ENCODE assay signal across 14 mouse cellular contexts in the genomic region with DNA sequence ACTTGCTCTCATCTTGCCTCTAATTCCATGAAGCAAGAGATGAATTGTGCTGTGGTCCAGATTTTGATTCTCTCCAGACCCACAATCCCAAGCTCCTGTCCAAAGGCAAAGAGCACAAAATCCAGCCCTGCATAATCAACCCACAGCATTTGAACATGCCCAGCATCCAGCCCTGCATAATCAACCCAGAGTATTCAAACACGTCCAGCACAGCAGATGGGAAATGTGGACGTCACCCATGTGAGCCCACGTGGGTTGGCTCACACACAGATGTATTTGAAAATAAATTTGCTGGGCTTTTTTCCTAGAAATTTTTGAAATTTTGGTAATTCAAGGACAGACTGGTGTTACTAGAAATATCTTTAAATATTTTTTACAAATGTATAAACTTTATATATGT. TPM values are rescaled to one million over a fixed set of nuclear protein-coding genes. Genes with fewer than 3 reads are reported as not detected.
A peak's percentile ranks its signal among the peaks of the same experiment; 100 is the strongest.
DNase-seq lines count a peak whose midpoint lies in the region; ATAC-seq and TF ChIP-seq lines count a peak whose summit lies in the region.
"Had no signal": no experiment of that assay in that cellular context is flagged by ENCODE, and none has a peak within 500 bp of the region (broad histone marks: within the 10 kb centered on the region; RNA-seq: fewer than 3 reads in every experiment).

No protein-coding gene starts in this region.

- ATAC-seq in hindbrain, postnatal 0 days: peak; percentile 71; the same call in 1 of the 2 replicates
- ATAC-seq in hindbrain, embryonic 13.5 days (ENCODE audit: low FRiP score): no peak

- no peak overlapping the region for H3K4me2 ChIP-seq in hindbrain, postnatal 0 days (ENCODE audit: low read depth, low read length)
- H3K4me2 ChIP-seq in hindbrain, embryonic 13.5 days: no peak overlapping the region

- H3K4me3 ChIP-seq in hindbrain, postnatal 0 days (ENCODE audit: low read length): no peak overlapping the region
- H3K4me3 ChIP-seq in hindbrain, embryonic 13.5 days: no peak overlapping the region

- H3K36me3 ChIP-seq in hindbrain, postnatal 0 days (ENCODE audit: insufficient read depth, low read length): no peaks in the 10 kb centered on the region
- no peaks in the 10 kb centered on the region for H3K36me3 ChIP-seq in hindbrain, embryonic 13.5 days

- no peaks in the 10 kb centered on the region for H3K27me3 ChIP-seq in hindbrain, postnatal 0 days (ENCODE audit: insufficient read depth, low read length)
- no peaks in the 10 kb centered on the region for H3K27me3 ChIP-seq in hindbrain, embryonic 13.5 days

- H3K27ac ChIP-seq in hindbrain, postnatal 0 days: no peak overlapping the region
- H3K27ac ChIP-seq in hindbrain, embryonic 13.5 days: no peak overlapping the region

- H3K4me1 ChIP-seq in hindbrain, postnatal 0 days (ENCODE audit: insufficient read depth, low read length): no peaks in the 10 kb centered on the region
- H3K4me1 ChIP-seq in hindbrain, embryonic 13.5 days (replicated peaks): no peaks in the 10 kb centered on the region

- peak; percentile 56 for DNase-seq in hindbrain, postnatal 0 days (ENCODE audit: low spot score)
- peak; percentile 16 to 42 for DNase-seq in frontal cortex, postnatal 10 days (ENCODE audit: low spot score in 2 of 2)
- peak; percentile 38 for DNase-seq in layer of hippocampus, adult 9-10 months (ENCODE audit: low spot score)
- DNase-seq in right cerebral cortex, adult 18-20 months: peak; percentile 19
- no peak for DNase-seq in ovary, postnatal 36 days (ENCODE audit: low spot score)
- no peak for DNase-seq in cerebellum, adult 11-12 months
- no peak for DNase-seq in spleen, adult 12 weeks (ENCODE audit: low spot score)
- DNase-seq: heart, postnatal 4 days; kidney, adult 2 months had no signal

- no peaks in the 10 kb centered on the region for H3K9me3 ChIP-seq in hindbrain, postnatal 0 days (ENCODE audit: low read length)
- no peaks in the 10 kb centered on the region for H3K9me3 ChIP-seq in hindbrain, embryonic 13.5 days

- 39% methylated on average over 3 of the region's 3 CpGs for WGBS in hindbrain, postnatal 0 days
- 48% methylated on average over 3 of the region's 3 CpGs for WGBS in hindbrain, embryonic 13.5 days

- no peak overlapping the region for H3K9ac ChIP-seq in hindbrain, postnatal 0 days (replicated peaks; ENCODE audit: low read length)
- no peak overlapping the region for H3K9ac ChIP-seq in hindbrain, embryonic 13.5 days

- TF ChIP-seq CTCF in hindbrain, postnatal 0 days (IDR thresholded peaks at IDR 0.05; ENCODE audit: low read depth): no peak

RNA-seq across cellular contexts. Expression of gene Olfr317, which starts 5.6 kb away (rescaled TPM):
- 1.7 and 2.3 TPM in 2 replicates for total RNA-seq in hindbrain, postnatal 0 days (2014; rRNA removed)
- polyA plus RNA-seq in hindbrain, postnatal 0 days (2015; fragmentation: Nextera tagmentation; extraction: Ambion mirVana): 0.08 and 0.18 TPM in 2 replicates
- polyA plus RNA-seq in hindbrain, embryonic 13.5 days (2015; fragmentation: Nextera tagmentation; extraction: Ambion mirVana): 0.14 and 0.23 TPM in 2 replicates
- total RNA-seq: granulocyte monocyte progenitor cell, adult 5-6 weeks; heart, postnatal 4 days had no signal
- polyA plus RNA-seq: kidney, adult 2 months; liver, embryonic 16.5 days; urinary bladder, adult 2 months had no signal

RNA-seq across cellular contexts. Expression of gene Olfr318, which starts 9.6 kb away (rescaled TPM):
- total RNA-seq in hindbrain, postnatal 0 days (2014; rRNA removed): not detected in 2 replicates
- not detected in 2 replicates for polyA plus RNA-seq in hindbrain, postnatal 0 days (2015; fragmentation: Nextera tagmentation; extraction: Ambion mirVana)
- polyA plus RNA-seq in hindbrain, embryonic 13.5 days (2015; fragmentation: Nextera tagmentation; extraction: Ambion mirVana): not detected in 2 replicates
- total RNA-seq: granulocyte monocyte progenitor cell, adult 5-6 weeks; heart, postnatal 4 days; left cerebral cortex, postnatal 10 days had no signal
- polyA plus RNA-seq: kidney, adult 2 months; liver, embryonic 16.5 days; urinary bladder, adult 2 months had no signal

RNA-seq across cellular contexts. Expression of gene Olfr316, which starts 19.2 kb away (rescaled TPM):
- total RNA-seq in hindbrain, postnatal 0 days (2014; rRNA removed): not detected in 2 replicates
- polyA plus RNA-seq in hindbrain, postnatal 0 days (2015; fragmentation: Nextera tagmentation; extraction: Ambion mirVana): not detected in 2 replicates
- polyA plus RNA-seq in hindbrain, embryonic 13.5 days (2015; fragmentation: Nextera tagmentation; extraction: Ambion mirVana): not detected in 2 replicates
- total RNA-seq: granulocyte monocyte progenitor cell, adult 5-6 weeks; heart, postnatal 4 days had no signal
- polyA plus RNA-seq: kidney, adult 2 months; liver, embryonic 16.5 days; urinary bladder, adult 2 months had no signal

RNA-seq across cellular contexts. Expression of gene Olfr319, which starts 34.4 kb away (rescaled TPM):
- not detected in 2 replicates for total RNA-seq in hindbrain, postnatal 0 days (2014; rRNA removed)
- not detected in 2 replicates for polyA plus RNA-seq in hindbrain, postnatal 0 days (2015; fragmentation: Nextera tagmentation; extraction: Ambion mirVana)
- polyA plus RNA-seq in hindbrain, embryonic 13.5 days (2015; fragmentation: Nextera tagmentation; extraction: Ambion mirVana): not detected in 2 replicates
- total RNA-seq: granulocyte monocyte progenitor cell, adult 5-6 weeks; heart, postnatal 4 days; left cerebral cortex, postnatal 10 days had no signal
- polyA plus RNA-seq: kidney, adult 2 months; liver, embryonic 16.5 days; urinary bladder, adult 2 months had no signal

RNA-seq across cellular contexts. Expression of gene Olfr315, which starts 39.6 kb away (rescaled TPM):
- total RNA-seq in hindbrain, postnatal 0 days (2014; rRNA removed): not detected in 2 replicates
- not detected in 2 replicates for polyA plus RNA-seq in hindbrain, postnatal 0 days (2015; fragmentation: Nextera tagmentation; extraction: Ambion mirVana)
- polyA plus RNA-seq in hindbrain, embryonic 13.5 days (2015; fragmentation: Nextera tagmentation; extraction: Ambion mirVana): not detected in 2 replicates
- total RNA-seq: granulocyte monocyte progenitor cell, adult 5-6 weeks; heart, postnatal 4 days; left cerebral cortex, postnatal 10 days had no signal
- polyA plus RNA-seq: kidney, adult 2 months; liver, embryonic 16.5 days; urinary bladder, adult 2 months had no signal

Comparison
In these comparisons a context has a peak if more than half of its experiments do, and no peak if none do; other contexts are left out.
1. DNase-seq: peak in hindbrain, postnatal 0 days (single experiment), frontal cortex, postnatal 10 days (2 of 2), layer of hippocampus, adult 9-10 months (single experiment) and right cerebral cortex, adult 18-20 months (single experiment); none in ovary, postnatal 36 days (single experiment), cerebellum, adult 11-12 months (single experiment) and spleen, adult 12 weeks (single experiment).